Mouse (Mus musculus): ENCODE data around the gene Vwa7.

The Vwa7 gene

DNA sequence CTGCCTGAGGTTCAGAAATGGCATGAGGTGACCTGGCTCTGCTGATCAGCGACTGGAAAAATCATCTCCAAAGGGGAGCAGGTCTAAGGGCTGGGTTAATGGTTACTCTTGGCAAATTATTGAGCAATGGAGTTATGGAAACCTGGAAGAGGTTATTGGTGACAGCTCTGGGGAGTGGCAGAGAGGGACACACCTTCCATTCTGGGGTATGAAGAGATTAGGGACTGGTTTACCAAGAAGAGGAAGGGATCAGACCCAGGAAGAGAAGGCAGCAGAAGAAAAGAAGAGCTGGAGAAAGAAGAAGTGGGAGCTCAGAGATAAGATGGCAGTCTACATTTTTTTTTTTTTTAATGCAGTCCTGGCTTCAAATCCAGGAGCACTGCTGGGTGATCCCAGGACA, 31.3 kb downstream of the Vwa7 start:
- no peak for DNase-seq

GRCm38 (mm10) chr17:35048149-35048931, 32.0 kb downstream of the Vwa7 start:
- no peak for DNase-seq

DNA sequence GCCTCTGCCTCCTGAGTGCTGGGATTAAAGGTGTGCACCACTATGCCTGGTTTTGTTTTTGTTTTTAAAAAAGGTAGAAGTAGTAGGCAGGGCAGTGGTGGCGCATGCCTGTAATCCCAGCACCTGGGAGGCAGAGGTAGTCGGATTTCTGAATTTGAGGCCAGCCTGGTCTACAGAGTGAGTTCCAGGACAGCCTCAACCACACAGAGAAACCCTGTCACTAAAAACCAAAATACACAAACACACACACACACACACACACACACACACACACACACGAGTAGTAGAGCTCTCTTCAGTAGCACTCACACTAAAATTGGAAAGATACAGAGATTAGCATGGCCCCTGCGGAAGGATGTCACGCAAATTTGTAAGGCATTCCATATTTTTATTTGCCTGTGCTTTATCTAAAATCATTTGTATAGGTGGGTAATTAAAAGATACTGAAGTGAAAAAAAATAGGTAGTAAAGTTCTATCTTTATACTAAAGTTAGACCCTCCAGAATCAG, 32.6 kb downstream of the Vwa7 start:
- no peak for DNase-seq

DNA sequence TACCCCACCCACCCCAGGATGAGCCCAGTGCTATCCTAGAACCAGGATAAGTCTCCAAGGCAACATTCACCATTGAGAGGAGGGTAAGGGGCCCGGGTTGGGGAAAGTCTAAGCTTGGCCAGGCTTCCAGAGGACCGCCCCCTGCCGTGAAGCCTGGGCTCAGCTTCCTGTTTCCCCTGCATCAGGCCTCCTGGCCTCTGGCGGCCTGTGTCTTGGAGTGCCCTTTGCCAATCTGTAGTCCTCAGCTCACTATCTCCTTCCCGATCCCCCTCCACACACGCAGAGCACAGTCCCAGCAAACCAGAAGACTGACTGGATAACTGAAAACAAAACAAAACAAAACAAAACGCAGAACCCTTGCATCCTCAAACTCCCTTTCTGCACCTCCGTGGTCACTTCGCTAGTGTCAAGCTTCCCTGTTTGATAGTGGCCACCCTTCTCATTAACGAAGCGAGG, 33.2 kb downstream of the Vwa7 start, which contains the start of gene Clic1:
Gene Clic1 (plus strand): TSS at position 406 of the 456 bp plus-strand sequence.
- DNase-seq = no peak

GRCm38 (mm10) chr17:35050126-35050750, 33.9 kb downstream of the Vwa7 start:
- no peak for DNase-seq

- DNase-seq = peak; percentile 67
Observed at GRCm38 (mm10) chr17:35051156-35052086, 35.0 kb downstream of the Vwa7 start.

GRCm38 (mm10) chr17:35052271-35052798, 36.0 kb downstream of the Vwa7 start:
- DNase-seq = no peak

- no peak for DNase-seq
Observed at GRCm38 (mm10) chr17:35055691-35056495, 39.5 kb downstream of the Vwa7 start.

GRCm38 (mm10) chr17:35057090-35057489, 40.7 kb downstream of the Vwa7 start:
- no peak for DNase-seq

DNA sequence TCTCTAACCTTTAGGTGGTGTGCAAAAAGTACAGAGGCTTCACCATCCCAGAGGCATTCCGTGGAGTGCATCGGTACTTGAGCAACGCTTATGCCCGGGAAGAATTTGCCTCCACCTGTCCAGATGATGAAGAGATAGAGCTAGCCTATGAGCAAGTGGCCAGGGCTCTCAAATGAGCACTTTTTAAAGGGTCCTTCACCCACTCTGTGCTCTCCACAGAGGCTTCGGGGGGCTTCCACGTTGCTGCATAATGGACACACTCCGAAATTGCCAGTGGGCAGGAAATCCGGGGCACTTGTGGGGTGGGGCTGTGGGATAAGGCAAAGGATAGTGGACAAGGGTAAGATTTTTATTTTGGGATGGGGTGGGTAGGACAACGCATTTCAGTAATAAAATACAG, 41.9 kb downstream of the Vwa7 start:
- peak; percentile 41 for DNase-seq

DNA sequence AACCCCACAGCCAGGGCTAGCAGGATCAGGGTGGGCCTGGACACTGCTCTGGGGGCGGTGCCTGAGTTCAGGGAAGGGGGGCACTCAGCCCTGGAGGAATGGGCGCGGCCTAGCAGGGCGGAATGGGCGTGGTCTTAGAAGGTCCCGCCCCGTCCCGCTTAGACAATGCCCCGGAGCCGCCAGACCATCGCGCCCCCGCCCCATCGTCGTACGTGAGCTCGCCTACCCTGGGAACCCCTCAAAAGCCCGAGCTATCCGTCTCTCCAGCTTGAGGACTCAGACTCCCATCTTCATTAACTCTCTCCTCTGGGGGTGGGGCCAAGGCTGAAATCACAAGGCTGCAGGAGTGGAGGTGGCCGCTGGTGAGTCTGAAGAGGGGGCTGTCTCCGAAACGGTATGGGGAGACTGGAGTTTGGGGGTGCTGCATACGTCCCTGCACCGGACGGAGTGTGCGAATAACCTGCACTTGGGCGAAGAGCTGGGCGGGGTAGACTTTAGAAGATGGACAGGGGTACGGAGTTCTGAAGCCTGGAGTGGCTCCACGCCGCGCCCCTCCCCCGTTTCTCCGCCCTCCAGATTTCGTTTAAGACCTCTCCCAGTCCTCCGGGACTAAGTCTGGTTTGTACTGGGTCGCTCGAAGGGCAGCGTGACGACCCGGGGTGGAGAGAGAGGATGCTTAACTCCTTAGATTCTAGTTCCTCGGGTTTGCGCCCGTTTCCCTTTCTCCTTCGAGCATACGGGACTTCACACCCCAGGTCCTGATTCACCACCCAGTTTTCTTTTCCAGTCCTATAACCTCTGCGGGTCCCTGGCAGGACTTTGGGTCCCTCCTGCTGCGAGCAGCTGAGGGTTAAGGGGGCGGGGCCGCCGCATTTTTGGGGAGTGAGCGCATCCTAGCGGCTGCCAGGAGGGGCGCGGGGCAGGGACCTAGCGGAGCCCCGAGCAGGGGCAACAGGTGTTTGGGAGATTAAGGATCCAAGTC, 42.8 kb downstream of the Vwa7 start, which contains the start of gene Ddah2:
Gene Ddah2 (plus strand): TSS at position 125 of the 982 bp plus-strand sequence.
- DNase-seq = peak; percentile 87

DNA sequence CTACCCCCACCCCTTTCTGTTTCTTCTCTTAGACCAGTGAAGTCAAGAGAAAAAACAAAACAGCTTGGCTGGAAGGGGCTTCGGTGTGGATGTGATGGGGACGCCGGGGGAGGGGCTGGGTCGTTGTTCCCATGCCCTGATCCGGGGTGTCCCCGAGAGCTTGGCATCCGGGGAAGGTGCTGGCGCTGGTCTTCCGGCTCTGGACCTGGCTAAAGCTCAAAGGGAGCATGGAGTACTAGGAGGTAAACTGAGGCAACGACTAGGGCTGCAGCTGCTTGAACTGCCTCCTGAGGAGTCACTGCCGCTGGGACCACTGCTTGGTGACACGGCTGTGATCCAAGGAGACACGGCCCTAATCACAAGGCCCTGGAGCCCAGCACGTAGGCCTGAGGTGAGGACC, 43.7 kb downstream of the Vwa7 start:
- DNase-seq = peak; percentile 62

DNA sequence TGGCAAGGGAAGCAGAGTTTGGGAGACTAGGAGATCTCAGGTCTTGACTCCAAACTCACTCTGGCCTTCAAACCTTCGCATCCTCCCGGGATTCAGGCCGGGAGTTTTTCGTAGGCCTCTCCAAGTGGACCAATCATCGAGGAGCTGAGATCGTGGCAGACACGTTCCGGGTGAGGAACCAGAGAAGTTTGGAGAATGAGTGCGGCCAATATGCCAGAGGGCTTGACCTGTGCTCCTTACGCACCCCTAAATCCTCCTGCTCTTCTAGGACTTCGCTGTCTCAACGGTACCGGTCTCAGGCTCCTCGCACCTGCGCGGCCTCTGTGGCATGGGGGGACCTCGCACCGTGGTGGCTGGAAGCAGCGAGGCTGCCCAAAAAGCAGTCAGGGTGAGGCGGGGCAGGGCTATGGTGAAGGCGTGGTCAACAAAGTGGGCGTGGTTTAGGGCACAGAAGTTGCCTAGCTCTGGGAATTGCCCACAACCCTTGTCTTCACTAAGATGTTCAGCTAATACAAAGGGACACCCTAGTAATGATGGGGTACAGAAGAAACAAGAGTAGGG, 44.4 kb downstream of the Vwa7 start:
- peak; percentile 50 for DNase-seq

DNA sequence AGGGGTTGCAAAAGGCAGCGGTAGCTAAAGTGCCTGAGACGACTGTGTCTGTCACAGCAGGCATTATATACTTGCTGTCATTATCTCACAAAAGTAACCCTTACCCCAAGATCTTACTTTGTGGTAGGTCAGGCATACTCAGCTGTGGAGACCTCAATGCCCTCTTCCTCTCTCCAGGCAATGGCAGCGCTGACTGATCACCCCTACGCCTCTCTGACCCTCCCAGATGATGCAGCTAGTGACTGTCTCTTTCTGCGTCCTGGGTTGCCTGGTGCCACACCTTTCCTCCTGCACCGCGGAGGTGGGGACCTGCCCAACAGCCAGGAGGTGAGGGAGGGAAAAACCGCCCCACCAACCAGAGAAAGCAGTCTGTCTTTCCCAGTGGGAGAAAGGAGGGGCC, 44.9 kb downstream of the Vwa7 start:
- DNase-seq = no peak

- no peak for DNase-seq
Observed at GRCm38 (mm10) chr17:35063466-35063865, 47.1 kb downstream of the Vwa7 start.

GRCm38 (mm10) chr17:35064378-35064877, 48.0 kb downstream of the Vwa7 start:
- DNase-seq = peak; percentile 78

- peak; percentile 71 for DNase-seq
Observed at GRCm38 (mm10) chr17:35064951-35065947, 48.9 kb downstream of the Vwa7 start, which contains the start of gene Ly6g6c. Gene Ly6g6c, plus strand, starts transcription at chr17:35065388.

DNA sequence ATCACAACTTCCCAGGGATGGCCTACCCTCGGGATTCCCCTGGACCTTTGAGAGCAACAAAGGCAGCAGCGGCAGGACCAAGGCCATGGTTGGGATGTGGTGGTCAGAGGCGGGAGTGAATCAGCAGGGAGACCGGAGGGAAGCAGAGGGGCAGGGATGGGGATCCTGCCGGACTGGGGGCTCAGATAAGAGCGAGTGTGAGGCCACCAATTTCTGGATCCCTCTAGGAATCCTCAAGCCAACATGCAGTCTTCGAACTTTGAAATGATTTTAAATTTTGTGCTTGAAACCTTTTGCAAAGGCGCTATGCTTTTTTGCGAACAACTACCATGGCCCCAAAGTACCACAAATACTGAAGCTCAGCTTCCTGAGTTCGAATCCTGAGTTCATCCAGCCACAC, 49.7 kb downstream of the Vwa7 start, which contains the start of gene Mpig6b:
Gene Mpig6b (minus strand): TSS at position 101 of the 400 bp plus-strand sequence.
- no peak for DNase-seq

Data from cerebellum, adult 9-10 months (tissue).